Comparison of ENCODE assay signal across 13 mouse cellular contexts in the genomic region with DNA sequence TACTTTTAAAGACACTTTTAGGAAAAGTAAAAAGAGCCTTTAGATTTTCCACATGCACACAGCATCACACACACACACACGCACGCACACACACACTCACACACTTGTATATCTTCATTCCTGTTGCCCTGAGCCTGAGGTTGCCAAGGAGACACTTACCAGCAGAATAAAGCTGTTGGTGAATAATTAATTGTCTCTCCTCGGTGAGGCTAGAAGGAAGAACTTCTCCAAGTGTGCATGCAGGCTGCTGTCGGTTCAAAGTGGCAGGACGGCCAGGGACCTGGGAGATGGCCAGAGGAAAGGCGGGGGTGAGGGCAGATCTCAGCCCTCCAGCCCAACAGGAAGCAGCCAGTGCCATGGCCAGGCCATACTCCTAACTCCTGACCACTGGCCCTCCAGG.
A peak's percentile ranks its signal among the peaks of the same experiment; 100 is the strongest.
DNase-seq lines count a peak whose midpoint lies in the region; ATAC-seq lines count a peak whose summit lies in the region.
"Had no signal": no experiment of that assay in that cellular context is flagged by ENCODE, and none has a peak within 500 bp of the region (broad histone marks: within the 10 kb centered on the region; RNA-seq: fewer than 3 reads in every experiment).

No protein-coding gene starts in this region.

- no peak overlapping the region for H3K4me2 ChIP-seq in neural tube, embryonic 12.5 days (replicated peaks)
- no peak overlapping the region for H3K4me2 ChIP-seq in hindbrain, embryonic 15.5 days
- H3K4me2 ChIP-seq in kidney, embryonic 16.5 days (replicated peaks; ENCODE audit: low read depth, low read length), result no peak overlapping the region
- no peak overlapping the region for H3K4me2 ChIP-seq in neural tube, embryonic 14.5 days (ENCODE audit: low read depth, low read length)
- H3K4me2 ChIP-seq: heart, embryonic 15.5 days; liver, embryonic 13.5 days; midbrain, embryonic 12.5 days had no signal

- H3K9me3 ChIP-seq in neural tube, embryonic 12.5 days, result no peaks in the 10 kb centered on the region
- no peaks in the 10 kb centered on the region for H3K9me3 ChIP-seq in hindbrain, embryonic 15.5 days
- no peaks in the 10 kb centered on the region for H3K9me3 ChIP-seq in kidney, embryonic 16.5 days (ENCODE audit: low read length)
- H3K9me3 ChIP-seq in neural tube, embryonic 14.5 days (ENCODE audit: control insufficient read depth, low read length), result no peaks in the 10 kb centered on the region
- H3K9me3 ChIP-seq: heart, embryonic 15.5 days; liver, embryonic 13.5 days; midbrain, embryonic 12.5 days had no signal

- H3K27ac ChIP-seq in neural tube, embryonic 12.5 days, result no peak overlapping the region
- H3K27ac ChIP-seq in hindbrain, embryonic 15.5 days (replicated peaks), result no peak overlapping the region
- no peak overlapping the region for H3K27ac ChIP-seq in kidney, embryonic 16.5 days (ENCODE audit: low read length)
- H3K27ac ChIP-seq in neural tube, embryonic 14.5 days (ENCODE audit: low read depth, low read length), result no peak overlapping the region
- H3K27ac ChIP-seq: heart, embryonic 15.5 days; left cerebral cortex, adult 2 months; liver, embryonic 13.5 days; midbrain, embryonic 12.5 days had no signal

- H3K36me3 ChIP-seq in neural tube, embryonic 12.5 days, result no peaks in the 10 kb centered on the region
- no peaks in the 10 kb centered on the region for H3K36me3 ChIP-seq in hindbrain, embryonic 15.5 days
- H3K36me3 ChIP-seq in kidney, embryonic 16.5 days (ENCODE audit: insufficient read depth, low read length), result no peaks in the 10 kb centered on the region
- H3K36me3 ChIP-seq in neural tube, embryonic 14.5 days (ENCODE audit: control insufficient read depth, insufficient read depth, low read length), result no peaks in the 10 kb centered on the region
- H3K36me3 ChIP-seq: heart, embryonic 15.5 days; liver, embryonic 13.5 days; midbrain, embryonic 12.5 days had no signal

- no peak for DNase-seq in neural tube, embryonic 10.5 days (ENCODE audit: extremely low spot score, low spot score)
- no peak for DNase-seq in gastrocnemius, postnatal 10 days
- DNase-seq: cerebellum, postnatal 36 days; liver, embryonic 13.5 days had no signal

- WGBS in neural tube, embryonic 12.5 days, result 39% methylated on average over 6 of the region's 6 CpGs
- 25% methylated on average over 6 of the region's 6 CpGs for WGBS in hindbrain, embryonic 15.5 days
- 41% methylated on average over 6 of the region's 6 CpGs for WGBS in kidney, embryonic 16.5 days
- 28% methylated on average over 6 of the region's 6 CpGs for WGBS in neural tube, embryonic 14.5 days

- H3K9ac ChIP-seq in neural tube, embryonic 12.5 days, result no peak overlapping the region
- no peak overlapping the region for H3K9ac ChIP-seq in hindbrain, embryonic 15.5 days
- H3K9ac ChIP-seq in kidney, embryonic 16.5 days (replicated peaks; ENCODE audit: low read length), result no peak overlapping the region
- no peak overlapping the region for H3K9ac ChIP-seq in neural tube, embryonic 14.5 days (replicated peaks; ENCODE audit: low read depth, low read length)
- H3K9ac ChIP-seq: heart, embryonic 15.5 days; liver, embryonic 13.5 days; midbrain, embryonic 12.5 days had no signal

- ATAC-seq in neural tube, embryonic 12.5 days (ENCODE audit: low FRiP score, low read depth), result peak; percentile 61; the same call in 1 of the 2 replicates
- ATAC-seq in hindbrain, embryonic 15.5 days (ENCODE audit: low FRiP score, low read depth), result peak; percentile 68
- peak; percentile 81 for ATAC-seq in kidney, embryonic 16.5 days (ENCODE audit: low FRiP score, low TSS enrichment)
- peak; percentile 69; the same call in 1 of the 2 replicates for ATAC-seq in neural tube, embryonic 14.5 days (ENCODE audit: low read depth)
- no peak for ATAC-seq in frontal cortex, adult (ENCODE audit: low TSS enrichment)
- ATAC-seq: intestine, embryonic 16.5 days had no signal

- H3K4me3 ChIP-seq in neural tube, embryonic 12.5 days, result no peak overlapping the region
- H3K4me3 ChIP-seq in hindbrain, embryonic 15.5 days, result no peak overlapping the region
- H3K4me3 ChIP-seq in kidney, embryonic 16.5 days (ENCODE audit: low read length), result no peak overlapping the region
- no peak overlapping the region for H3K4me3 ChIP-seq in neural tube, embryonic 14.5 days (ENCODE audit: low read depth, low read length)
- H3K4me3 ChIP-seq: heart, embryonic 15.5 days; left cerebral cortex, adult 2 months; liver, embryonic 13.5 days; midbrain, embryonic 12.5 days had no signal

- 0 out of 2 replicates have a peak, but pooled peaks cover 3% of the 10 kb centered on the region for H3K27me3 ChIP-seq in neural tube, embryonic 12.5 days (replicated peaks)
- H3K27me3 ChIP-seq in hindbrain, embryonic 15.5 days, result 0 out of 2 replicates have a peak, but pooled peaks cover 3% of the 10 kb centered on the region
- no peaks in the 10 kb centered on the region for H3K27me3 ChIP-seq in kidney, embryonic 16.5 days (ENCODE audit: insufficient read depth, low read length)
- H3K27me3 ChIP-seq in neural tube, embryonic 14.5 days (ENCODE audit: control insufficient read depth, insufficient read depth, low read length), result no peaks in the 10 kb centered on the region
- H3K27me3 ChIP-seq: heart, embryonic 15.5 days; liver, embryonic 13.5 days; midbrain, embryonic 12.5 days had no signal

- peaks cover 10% of the 10 kb centered on the region; the same call in 1 of the 2 replicates for H3K4me1 ChIP-seq in neural tube, embryonic 12.5 days
- H3K4me1 ChIP-seq in hindbrain, embryonic 15.5 days (replicated peaks), result peaks cover 14% of the 10 kb centered on the region
- H3K4me1 ChIP-seq in kidney, embryonic 16.5 days (ENCODE audit: insufficient read depth, low read length), result peaks cover 9% of the 10 kb centered on the region; the same call in 1 of the 2 replicates
- peaks cover 7% of the 10 kb centered on the region; the same call in 1 of the 2 replicates for H3K4me1 ChIP-seq in neural tube, embryonic 14.5 days (ENCODE audit: control insufficient read depth, insufficient read depth, low read length)
- H3K4me1 ChIP-seq: heart, embryonic 15.5 days; liver, embryonic 13.5 days had no signal
